ENCODE assay signal across 8 mouse cellular contexts in the genomic region with DNA sequence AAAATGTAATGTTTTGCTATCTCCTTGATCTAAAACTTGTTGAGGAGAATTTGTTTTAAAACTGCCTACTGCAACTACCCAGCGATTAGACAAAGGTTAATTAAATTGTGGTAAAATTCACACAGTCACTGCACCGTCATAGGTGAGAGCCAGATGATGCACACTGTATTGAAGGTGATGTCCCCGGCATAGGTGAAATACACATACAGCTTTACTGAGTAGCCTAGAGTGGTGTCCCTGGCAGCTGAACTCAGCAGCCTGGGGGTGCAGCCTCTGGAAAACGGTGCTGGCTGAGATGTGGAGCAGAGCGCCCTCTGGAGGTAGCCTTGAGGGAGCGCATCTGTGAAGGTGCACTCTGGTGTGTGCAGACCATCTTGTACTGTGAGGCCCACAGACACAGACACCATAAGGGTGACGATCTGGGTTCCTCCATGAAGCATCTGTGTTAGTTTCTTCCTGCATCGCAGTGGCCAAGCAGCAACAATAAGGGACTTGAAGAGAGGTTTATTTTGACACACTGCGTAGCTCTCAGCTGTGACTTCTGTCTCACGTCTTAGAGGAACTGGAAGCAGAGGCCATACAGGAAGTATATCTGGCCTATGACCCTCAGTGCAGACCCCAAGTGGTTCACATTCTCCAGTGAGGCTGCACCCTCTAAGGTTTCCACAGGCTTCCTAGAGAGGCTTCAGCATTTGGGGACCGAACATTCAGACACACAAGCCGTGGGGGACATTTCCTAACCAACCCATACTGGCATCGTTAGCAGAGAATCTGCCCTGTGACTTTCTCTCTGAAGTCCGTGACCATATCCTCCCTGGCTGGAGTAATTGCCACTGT.
A peak's percentile ranks its signal among the peaks of the same experiment; 100 is the strongest.
DNase-seq lines count a peak whose midpoint lies in the region; ATAC-seq lines count a peak whose summit lies in the region.

No protein-coding gene starts in this region.

- H3K4me3 ChIP-seq in forebrain, embryonic 16.5 days (replicated peaks; ENCODE audit: low read length) = no peak overlapping the region
- H3K4me3 ChIP-seq in neural tube, embryonic 11.5 days (ENCODE audit: low read depth, low read length) = no peak overlapping the region

- H3K9me3 ChIP-seq in forebrain, embryonic 16.5 days (ENCODE audit: control insufficient read depth, low read length) = no peaks in the 10 kb centered on the region
- no peaks in the 10 kb centered on the region for H3K9me3 ChIP-seq in neural tube, embryonic 11.5 days (ENCODE audit: control insufficient read depth, low read length)

- no peaks in the 10 kb centered on the region for H3K4me1 ChIP-seq in forebrain, embryonic 16.5 days (replicated peaks; ENCODE audit: control insufficient read depth, insufficient read depth, low read length)
- no peaks in the 10 kb centered on the region for H3K4me1 ChIP-seq in neural tube, embryonic 11.5 days (ENCODE audit: control insufficient read depth, insufficient read depth, low read length)

- DNase-seq in cerebellum, postnatal 14 days = peak; percentile 28 to 48
- DNase-seq in cerebellum, adult 9-11 months = no peak
- DNase-seq in right cerebral cortex, adult 2 months (ENCODE audit: low spot score in 2 of 2) = peak; percentile 19 to 24
- DNase-seq in right cerebral cortex, postnatal 36 days (ENCODE audit: low spot score in 2 of 2) = no peak
- peak; percentile 40 to 64 for DNase-seq in layer of hippocampus, postnatal 10 days (ENCODE audit: low spot score in 2 of 2)
- peak; percentile 60 for DNase-seq in neural tube, embryonic 11.5 days (ENCODE audit: low spot score)
- DNase-seq in yolk sac, embryonic 10.5 days (ENCODE audit: low spot score) = no peak

- no peaks in the 10 kb centered on the region for H3K27me3 ChIP-seq in forebrain, embryonic 16.5 days (replicated peaks; ENCODE audit: control insufficient read depth, insufficient read depth, low read length)
- H3K27me3 ChIP-seq in neural tube, embryonic 11.5 days (ENCODE audit: control insufficient read depth, insufficient read depth, low read length) = no peaks in the 10 kb centered on the region

- no peak overlapping the region for H3K27ac ChIP-seq in forebrain, embryonic 16.5 days (ENCODE audit: low read length)
- H3K27ac ChIP-seq in neural tube, embryonic 11.5 days (ENCODE audit: low read depth, low read length) = no peak overlapping the region

- ATAC-seq in forebrain, embryonic 16.5 days = peak; percentile 31; the same call in 1 of the 2 replicates
- ATAC-seq in neural tube, embryonic 11.5 days (ENCODE audit: insufficient read depth, low FRiP score, low TSS enrichment) = peak; percentile 31; the same call in 1 of the 2 replicates

- no peak overlapping the region for H3K9ac ChIP-seq in forebrain, embryonic 16.5 days (replicated peaks; ENCODE audit: low read depth, low read length)
- no peak overlapping the region for H3K9ac ChIP-seq in neural tube, embryonic 11.5 days (ENCODE audit: low read length)

- H3K36me3 ChIP-seq in forebrain, embryonic 16.5 days (ENCODE audit: control insufficient read depth, insufficient read depth) = no peaks in the 10 kb centered on the region
- H3K36me3 ChIP-seq in neural tube, embryonic 11.5 days (ENCODE audit: control insufficient read depth, insufficient read depth, low read length) = no peaks in the 10 kb centered on the region

- WGBS in forebrain, embryonic 16.5 days = 68% methylated on average over 14 of the region's 14 CpGs
- WGBS in neural tube, embryonic 11.5 days = 67% methylated on average over 14 of the region's 14 CpGs

- no peak overlapping the region for H3K4me2 ChIP-seq in forebrain, embryonic 16.5 days (ENCODE audit: low read length)
- no peak overlapping the region for H3K4me2 ChIP-seq in neural tube, embryonic 11.5 days (ENCODE audit: low read depth)

Comparison
In these comparisons a context has a peak if more than half of its experiments do, and no peak if none do; other contexts are left out.
1. DNase-seq: peak in cerebellum, postnatal 14 days (2 of 2), right cerebral cortex, adult 2 months (2 of 2), layer of hippocampus, postnatal 10 days (2 of 2) and neural tube, embryonic 11.5 days (single experiment); none in cerebellum, adult 9-11 months (single experiment), right cerebral cortex, postnatal 36 days (0 of 2) and yolk sac, embryonic 10.5 days (single experiment).